Mouse (Mus musculus) urinary bladder, adult 18-20 months (tissue): ENCODE results near the gene Ten1.

ENCODE experiments used
- DNase-seq, 2 experiments: peaks; one replicate each; pipeline ENCODE4 v3.0.0; 2022; ENCODE audit warnings: low spot score in 2 of 2, mixed read lengths in 2 of 2

The Ten1 gene

DNA sequence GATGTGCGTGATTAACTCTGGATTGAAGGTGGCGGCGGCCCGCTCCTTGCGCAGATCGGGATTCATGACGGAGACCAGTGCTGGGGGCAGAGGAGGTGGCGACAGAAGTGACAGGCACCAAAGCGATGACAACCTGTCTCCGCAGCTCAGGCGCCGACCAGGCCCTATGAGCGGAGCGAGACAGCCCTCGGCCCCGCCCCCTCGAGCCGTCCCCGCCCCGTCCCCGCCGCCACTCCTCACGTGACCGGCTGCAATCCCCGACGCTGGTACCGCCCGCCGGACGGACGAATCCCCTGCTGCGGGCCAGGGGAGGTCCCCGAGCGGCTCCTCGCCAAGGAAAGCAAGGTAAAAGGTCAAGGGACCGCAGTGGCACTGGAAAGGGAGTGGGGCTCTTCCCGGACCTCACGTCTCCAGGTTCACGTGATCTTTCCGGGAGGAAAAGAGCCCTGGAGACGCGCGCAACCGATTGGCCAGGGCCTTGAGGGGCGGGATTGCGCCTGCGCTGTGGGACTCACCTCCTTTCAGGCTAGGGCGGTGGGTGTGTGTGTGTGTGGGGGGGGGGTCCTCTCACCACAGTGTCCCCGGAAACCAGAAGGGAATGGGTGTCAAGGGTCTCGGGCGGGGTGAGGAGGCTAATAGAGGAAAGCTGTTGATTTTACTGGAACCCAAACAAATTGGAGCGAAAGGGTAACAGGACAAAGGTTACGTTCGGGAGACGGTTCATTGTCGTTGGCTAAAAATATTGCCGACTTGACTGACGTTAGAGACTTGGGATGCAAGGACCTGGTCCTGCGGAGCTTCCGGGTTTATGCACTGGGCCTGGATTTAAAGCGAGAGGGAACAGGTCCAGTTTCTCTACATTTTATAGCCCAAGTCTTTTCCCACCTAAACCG lies at the start of gene Ten1, which contains the start of gene Acox1:
TSS of gene Ten1 (plus strand) at position 217 of the 893 bp plus-strand sequence.
TSS of gene Acox1 (minus strand) at position 407 of the 893 bp plus-strand sequence.
- DNase-seq: peak; percentile 95 to 96

DNA sequence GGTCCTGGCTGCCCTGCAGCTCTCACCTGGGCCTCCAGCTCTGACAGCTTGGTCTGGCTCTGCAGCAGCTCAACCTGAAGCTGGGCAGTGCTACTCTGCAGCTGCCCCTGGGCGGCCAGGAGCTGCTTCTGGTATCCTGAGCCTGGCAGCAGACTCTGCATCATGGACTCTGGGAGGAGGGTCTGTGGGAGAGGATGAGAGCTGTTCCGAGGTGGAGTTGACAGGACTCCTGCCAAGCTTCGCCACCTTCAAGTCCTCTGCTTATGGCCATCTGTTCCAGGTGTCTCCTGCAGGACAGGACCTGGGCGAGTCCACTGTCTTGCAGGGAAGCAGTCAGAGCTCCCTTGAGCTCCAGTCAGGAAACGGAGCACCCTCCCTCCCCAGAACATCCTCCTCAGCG lies 49.3 kb upstream of the Ten1 start:
- DNase-seq: no peak

DNA sequence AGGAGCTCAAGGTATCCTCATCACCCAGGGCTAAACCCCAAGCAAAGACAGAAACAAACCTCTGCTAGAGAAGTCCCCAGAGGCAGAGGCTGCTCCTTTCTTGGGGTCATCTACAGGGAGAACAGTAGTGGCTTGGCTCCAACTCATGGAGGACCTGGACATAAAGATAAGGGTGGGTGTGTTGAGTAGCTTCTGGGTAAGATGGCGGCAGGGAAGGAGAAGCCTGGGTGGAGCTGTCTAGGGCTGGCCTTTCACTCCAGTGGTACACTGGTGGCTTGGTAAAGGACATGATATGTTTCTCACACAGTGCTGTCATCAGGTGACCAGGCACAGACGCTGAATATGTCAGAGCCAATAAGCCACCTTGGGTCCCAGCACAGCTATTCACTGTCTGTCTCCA lies 47.7 kb upstream of the Ten1 start:
- DNase-seq: no peak

DNA sequence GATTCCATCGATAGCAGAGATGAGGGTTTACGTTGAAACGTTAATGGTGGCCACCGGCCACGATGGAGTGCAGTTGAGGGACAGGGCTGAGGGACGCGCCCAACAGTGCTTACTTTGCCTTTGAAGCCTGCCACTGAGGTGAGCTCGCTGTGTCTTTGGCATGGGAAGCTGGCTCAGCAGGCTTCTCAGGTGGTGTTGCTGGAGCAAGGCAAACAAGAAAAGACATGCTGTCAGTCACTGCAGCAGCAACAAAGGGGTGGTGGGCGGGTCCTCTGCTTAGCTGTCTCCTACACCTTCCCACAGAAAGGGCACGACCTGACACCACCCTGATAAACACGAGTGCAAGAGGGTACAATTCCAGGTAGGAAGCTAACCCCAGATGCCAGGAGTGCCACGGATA lies 37.3 kb upstream of the Ten1 start:
- DNase-seq: peak; percentile 51 to 68

DNA sequence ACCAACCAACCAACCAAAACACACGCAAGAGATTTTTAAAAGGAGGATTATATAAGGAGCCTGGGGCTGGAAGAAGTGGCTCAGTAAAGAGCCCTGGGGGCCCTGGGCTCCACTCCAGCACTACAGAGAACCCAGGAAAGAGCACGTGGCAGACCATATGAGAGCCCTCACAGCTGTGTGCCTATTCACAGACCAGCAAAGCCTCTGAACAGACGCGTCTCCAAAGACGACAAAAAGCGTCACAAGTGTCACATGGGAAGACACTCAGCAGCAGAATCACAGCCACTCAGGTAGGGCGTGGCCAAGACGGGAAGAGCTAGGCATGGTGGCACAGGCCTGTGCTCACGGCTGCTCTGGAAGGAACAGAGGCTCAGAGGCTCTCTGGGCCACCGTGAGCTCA lies 36.5 kb upstream of the Ten1 start:
- no peak for DNase-seq

DNA sequence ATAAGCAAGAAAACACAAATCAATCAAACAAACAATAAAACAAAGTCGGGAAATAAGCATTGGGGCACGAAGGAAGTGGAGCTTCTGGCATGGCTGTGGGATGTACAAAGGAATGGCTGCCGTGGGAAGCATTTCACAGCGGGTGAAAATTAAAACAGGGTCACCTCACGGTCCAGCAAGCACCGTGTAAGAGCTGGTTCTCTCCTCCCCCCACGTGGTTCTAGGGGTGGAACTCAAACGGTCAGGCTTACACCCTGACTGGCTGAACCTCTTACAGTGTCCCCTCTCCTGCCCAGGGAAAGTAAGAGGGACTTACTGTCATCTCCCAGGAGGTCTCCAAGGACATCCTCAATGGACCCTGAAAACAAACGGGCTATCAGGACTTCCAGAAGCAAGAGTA lies 35.7 kb upstream of the Ten1 start:
- DNase-seq: no peak

DNA sequence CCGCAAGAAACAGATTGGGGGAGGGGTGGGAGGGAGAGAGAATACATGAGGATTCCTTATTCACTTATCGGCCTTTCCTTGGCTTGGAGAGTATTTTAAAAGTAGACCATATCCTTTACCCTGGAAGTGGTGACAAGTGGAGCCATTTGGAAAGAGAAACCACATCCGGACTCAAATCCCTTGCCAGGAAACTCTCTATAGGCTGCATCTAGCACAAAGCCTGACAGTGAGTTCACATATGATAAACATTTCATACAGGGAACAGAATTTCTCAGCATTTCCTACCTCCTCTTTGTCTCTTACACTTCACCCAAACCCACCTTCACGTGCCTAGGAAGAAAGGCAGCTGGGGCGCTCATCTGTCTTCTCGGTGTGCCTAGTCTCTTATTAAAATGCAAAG lies 31.4 kb upstream of the Ten1 start:
- DNase-seq: no peak

DNA sequence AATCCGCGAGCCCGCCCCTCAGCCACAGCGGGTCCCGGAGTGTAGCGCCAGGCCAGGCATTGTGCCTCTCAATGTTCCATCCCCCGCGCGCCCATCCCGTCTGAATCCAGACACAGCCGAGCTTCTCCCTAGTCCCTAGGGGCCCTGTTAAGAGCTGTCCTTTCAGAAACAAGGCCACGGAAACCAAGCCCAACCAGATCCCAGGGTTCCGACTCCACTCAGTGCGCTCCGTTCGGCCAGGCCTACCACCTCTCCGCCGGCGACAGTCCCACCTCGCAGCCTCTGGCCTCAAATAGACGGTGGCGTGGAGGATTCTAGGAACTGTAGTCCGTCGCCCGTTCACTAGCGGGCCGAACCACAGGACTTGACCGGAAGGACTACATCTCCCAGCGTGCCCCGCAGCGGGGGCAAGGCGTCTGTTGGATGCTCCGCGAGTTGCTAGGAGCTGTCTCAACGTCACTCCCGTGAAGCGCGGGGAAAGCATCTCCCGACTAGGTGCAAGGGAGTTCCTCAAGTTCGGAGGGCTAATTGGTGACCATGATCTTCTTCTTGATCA lies 30.7 kb upstream of the Ten1 start, which contains the start of gene Fbf1:
TSS of gene Fbf1 (minus strand) at position 283 of the 556 bp plus-strand sequence.
- DNase-seq: peak; percentile 86 to 93

DNA sequence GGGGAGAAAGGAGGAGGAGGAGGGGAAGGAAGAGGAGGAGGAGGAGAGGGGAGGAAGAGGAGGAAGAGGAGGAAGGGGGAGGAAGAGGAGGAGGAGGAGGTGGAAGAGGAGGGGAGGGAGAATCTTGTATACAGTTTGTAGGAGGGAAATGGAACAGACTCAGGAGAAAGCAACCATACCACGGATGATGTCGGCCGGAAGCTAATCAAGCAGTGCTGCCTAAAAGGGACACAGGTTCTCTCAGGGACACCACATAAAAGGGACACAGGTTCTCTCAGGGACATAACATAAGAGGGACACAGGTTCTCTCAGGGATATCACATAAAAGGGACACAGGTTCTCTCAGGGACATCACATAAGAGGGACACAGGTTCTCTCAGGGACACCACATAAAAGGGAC lies 29.4 kb upstream of the Ten1 start:
- no peak for DNase-seq

DNA sequence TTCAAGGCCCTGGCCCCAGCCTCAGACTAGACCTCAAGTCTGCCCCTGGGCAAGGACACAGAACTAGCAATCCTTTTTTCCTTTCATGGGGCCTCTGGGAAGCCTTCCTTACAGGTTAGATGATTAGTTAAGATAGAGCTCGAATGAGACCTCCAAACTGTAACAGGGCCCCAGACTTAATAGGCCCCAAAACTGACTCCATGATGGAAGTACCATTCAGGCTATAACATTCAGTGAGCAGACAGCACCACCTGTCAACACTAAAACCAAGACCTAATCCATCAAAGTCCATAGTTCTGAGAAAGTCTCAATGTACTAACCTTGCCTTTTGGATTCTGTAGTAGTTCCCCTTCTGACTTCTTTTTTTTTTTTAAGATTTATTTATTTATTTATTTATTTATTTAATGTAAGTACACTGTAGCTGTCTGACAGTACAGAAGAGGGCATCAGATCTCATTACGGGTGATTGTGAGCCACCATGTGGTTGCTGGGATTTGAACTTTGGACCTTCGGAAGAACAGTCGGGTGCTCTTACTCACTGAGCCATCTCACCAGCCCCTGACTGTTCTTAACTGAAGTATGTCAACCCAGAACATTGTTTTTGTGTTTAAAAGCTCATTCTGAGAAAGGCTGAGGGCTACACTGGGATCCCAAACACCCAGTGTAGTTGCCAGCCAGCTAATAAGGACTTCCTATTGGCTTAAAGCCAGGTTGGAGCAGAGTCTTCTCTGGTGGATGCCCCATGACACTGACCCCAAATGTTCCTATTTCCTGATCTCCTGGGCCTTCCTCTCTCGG lies 28.5 kb upstream of the Ten1 start:
- no peak for DNase-seq

DNA sequence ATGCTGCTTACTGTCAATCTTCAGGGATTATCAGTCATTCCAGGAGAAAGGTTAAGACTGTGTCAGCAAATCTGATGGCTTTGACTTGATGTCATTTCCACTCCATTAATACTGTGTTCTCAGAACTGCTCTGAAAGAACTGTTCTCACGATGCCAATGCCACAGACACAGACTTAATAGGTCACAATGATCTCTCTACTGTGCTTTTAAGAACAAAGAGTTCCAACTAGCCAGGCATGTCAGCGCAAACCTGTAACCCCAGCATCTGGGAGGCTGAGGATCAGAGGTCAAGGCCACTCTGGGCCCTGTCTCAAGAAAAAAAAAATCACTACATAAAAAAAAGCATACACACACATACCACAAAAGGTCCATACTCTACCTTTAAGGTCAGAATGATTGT lies 26.7 kb upstream of the Ten1 start:
- no peak for DNase-seq

DNA sequence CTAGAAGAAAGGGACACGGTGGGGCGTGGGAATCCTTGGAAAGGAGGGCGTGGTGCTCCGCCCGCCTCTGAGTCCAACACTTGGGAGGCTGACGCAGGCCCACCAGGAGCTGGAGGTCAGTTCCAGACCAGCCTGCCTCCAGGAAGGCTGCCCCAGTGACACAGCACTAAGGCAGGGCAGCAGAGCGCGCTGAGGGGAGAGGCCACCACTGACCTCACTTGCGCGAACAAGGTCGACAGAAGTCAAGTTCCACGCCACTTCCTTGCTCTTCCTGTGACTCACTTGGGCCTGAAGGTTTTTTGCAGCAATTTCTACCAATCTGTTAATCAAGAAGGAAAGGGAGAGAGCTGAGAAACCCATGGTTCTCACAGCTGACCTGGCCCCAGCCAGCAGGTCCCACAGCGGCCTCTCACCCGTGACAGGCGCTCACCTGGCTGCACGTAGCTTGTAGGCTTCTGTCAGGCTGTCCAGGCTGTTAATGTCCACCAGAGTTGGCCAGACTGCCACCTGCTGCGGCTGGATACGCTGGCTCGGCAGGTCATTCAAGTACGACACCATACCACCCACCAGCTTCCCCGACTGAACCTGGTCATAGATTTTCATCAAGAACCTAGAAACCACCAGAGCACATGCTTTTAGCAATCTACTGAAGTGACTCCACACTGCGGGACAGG lies 23.7 kb upstream of the Ten1 start:
- DNase-seq: no peak

DNA sequence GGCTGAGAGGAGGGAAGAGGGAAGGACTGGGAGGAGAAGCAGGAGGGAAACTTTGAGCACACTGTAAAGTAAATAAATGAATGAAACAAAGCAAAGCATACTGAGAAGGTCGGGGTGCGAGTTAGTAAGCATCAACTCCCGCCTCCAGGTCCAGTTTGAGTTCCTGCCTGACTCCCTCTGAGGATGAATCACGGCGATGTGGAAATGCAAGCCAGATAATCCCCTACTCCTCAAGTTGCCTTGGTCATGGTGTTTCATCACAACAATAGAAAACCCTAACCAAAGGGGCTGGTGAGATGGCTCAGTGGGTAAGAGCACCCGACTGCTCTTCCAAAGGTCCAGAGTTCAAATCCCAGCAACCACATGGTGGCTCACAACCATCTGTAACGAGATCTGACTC lies 22.6 kb upstream of the Ten1 start:
- no peak for DNase-seq

DNA sequence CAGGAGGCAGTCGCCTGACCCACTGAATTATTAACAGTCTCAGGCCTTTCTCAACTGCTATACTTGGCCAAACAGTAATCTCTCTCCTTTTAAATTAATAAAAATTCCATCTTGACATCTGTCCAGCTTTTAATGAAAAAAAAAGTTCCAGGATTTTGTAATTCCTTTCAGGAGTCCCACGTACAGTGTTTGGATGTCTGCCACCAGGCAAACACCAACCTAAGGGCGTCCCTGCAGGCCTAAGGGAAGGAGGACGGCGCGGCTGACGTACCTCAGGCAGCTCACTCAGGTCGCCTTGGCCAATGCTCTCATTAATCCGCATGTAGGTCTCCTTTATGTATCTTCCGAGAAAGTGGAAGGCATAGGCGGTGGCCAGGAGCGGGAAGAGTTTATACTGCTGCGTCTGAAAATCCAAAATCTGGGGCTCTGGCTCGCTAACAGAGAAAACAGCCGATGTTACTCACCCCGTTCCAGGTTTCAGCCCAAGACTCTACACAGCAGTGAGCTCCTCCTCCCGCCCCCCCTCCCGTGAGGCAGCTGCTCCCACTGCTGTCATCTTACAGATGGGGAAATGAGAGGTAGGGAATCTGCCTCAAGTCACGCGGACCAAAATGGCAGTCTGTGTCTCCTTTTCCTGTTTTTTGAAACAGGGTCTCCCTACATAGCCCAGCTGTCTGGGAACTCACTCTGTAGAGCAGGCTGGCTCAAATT lies 20.1 kb upstream of the Ten1 start:
- no peak for DNase-seq

DNA sequence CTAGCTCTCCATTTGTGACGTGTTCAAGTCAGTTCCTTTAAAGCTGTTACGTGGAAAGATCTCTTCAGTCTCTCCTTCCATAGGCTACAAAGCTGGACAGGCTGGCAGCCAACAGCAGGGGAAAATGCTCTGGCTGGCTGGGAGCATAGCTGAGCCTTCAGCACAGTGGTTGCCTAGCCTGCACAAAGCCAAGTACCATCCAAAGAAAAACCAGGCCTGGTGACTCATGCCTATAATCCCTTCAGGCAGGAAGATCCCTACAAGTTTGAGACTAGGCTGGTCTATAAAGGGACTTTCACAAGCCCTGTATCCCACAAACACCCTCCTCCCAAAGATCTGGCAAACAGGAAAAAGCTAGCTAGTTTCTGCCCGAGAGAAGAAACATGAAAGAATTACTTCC lies 12.8 kb upstream of the Ten1 start:
- DNase-seq: no peak

DNA sequence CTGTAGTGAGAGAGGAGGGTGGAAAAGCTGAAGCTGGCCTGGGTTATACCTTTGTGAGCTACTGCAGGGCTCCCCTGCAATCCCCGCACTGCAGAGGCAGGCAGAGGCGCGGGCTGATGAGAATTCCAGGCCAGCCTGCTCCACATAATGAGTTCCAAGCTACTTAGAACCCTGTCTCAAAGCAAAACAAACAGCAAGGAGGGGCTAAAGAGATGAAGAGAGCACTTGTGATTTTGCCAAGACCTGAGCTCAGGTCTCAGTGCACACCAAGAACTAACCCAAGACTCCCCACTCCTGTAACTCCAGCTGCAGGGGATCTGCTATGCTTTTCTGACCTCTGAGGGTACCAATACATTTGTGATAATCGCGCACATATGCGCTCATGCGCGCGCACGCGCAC lies 12.3 kb upstream of the Ten1 start:
- no peak for DNase-seq

DNA sequence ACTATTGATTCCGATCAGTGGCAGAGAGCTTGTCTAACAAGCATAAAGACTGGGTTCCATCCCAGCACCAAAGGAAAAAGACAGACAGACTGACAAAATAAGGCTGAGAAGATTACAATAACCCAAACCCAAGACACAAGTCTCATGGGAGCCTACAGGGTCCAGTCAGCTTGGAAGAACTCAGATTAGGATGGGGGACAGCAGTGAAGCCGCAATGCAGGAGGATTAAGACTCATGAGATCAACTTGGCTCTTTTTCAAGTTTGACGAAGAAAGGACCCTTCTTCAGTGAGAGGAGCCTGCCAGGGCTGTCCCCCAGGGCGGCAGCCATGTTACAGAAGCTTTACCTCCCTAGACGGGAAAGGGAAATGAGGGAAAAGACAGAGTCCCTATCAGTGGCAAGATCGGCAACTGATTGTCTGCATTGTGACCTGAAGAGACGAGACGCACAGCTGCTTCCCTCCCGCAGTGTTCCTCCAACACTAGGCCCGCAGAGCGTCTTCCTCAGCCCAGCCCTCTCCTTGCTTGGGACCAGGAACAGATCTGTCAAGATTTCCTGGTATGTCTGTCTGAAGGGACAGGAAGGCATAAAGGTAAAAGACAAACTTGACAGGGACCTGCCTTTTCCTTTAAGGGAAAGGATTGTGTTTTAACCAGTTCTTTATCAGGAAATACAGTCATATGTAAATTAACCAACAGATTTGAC lies 11.3 kb upstream of the Ten1 start:
- DNase-seq: no peak

DNA sequence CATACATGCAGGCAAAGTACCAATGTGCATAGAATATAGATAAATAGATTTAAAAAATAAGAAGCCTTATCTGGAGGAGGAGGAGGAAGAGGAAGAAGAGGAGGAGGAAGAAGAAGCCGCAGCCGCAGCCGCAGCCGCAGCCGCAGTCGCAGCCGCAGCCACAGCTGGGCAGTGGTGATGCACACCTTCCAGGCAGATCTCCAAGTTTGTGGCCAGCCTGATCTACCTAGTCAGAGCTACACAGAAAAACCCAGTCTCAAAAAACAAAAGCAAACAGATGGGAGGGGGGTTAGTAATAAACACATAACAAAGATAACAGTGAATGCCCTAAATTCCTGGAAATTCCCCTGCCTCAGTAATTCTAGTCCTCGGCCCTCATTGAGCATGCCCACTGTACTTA lies 4.0 kb upstream of the Ten1 start:
- no peak for DNase-seq

DNA sequence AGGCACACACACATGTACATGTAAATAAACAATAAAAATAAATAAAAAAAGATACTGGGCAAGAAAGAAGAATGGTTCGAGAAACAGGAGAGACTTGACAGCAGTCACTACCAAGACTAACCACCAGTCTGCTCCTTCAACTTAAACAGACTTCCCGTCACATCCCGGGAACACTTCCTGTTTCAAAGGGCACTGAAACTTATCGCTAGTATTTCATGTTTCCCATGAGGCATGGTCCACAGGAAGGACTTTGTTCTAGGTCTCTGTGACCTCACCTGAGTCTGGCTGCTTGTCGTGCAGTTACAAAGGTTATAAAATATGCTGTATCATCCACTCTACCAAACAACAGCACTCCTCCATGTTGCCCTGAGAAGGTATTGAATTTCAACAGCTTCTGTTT lies 3.4 kb upstream of the Ten1 start:
- DNase-seq: no peak

DNA sequence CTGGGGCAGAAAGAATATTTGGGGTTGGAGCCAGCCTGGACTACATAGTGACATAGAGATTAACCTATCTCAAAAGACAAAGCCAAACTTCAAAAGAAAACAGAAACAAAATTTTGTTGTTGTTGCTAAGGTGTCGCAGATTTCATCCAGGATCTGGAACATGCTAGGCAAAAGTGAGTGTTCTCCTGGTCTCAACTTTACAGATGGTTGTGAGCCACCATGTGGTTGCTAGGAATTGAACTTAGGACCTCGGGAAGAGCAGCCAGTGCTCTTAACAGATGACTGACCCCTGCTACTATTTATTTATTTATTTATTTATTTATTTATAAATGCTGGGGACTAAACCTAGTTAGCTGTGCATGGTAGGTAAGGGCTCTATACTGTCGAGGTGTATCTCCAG lies 2.3 kb upstream of the Ten1 start:
- no peak for DNase-seq
